Mouse (Mus musculus) urinary bladder, postnatal 36 days (tissue): ENCODE data around the gene AI837181.

ENCODE experiments used
- DNase-seq, 2 experiments: peaks; one replicate each; pipeline ENCODE4 v3.0.0; 2022; ENCODE audit warnings: low spot score in 2 of 2, mixed read lengths in 1 of 2

Gene AI837181

DNA sequence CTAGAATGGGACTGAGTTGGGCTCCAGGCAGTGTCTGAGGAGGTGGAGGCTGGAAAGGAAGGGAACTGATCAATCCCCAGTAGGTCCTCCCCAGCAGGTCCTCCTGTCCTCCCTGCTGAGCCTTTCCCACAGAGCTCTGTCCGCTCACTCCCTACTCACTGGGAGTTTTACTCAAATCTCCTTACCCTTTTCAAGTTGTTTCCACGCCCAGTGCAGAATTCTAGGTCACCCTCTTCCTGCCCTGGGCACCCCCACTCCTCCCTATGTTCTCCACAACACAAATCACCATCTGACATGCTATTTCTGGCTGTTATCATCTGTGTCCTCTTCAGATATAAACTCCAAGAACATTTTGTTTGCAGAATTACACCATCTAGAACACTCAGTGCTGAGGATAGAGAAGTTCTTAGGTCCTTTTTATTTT is 10.4 kb upstream of the AI837181 start:
- peak in 1 of 2 experiments; percentile 54 for DNase-seq

DNA sequence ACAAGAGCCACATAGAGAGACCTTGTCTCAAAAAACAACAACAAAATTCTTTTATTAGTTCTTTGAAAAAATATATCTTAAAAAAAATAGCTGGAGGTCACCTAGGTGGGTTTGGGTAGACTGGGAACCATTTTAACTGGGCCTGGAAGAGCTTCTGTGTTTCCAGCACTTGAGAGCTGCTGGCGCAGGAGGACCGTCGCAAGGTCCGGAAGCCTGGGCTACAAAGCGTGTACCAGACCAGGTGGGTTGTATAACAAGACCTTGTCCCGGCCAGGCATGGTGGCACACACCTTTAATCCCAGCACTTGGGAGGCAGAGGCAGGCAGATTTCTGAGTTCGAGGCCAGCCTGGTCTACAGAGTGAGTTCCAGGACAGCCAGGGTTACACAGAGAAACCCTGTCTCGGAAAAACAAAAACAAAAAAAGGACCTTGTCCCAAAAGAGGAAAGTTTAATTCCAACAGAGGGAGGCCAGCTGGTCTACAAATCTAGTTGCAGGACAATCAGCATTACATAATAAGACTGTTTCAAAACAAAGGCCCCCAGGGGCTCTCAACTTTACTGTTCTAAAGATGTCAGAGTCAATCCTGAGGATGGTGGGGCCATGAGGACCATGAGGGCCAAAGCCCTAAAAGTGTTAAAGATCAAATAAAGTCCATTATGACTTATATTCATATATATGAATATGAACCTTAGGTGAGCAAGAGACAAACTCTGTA is 6.0 kb upstream of the AI837181 start:
- no peak for DNase-seq

DNA sequence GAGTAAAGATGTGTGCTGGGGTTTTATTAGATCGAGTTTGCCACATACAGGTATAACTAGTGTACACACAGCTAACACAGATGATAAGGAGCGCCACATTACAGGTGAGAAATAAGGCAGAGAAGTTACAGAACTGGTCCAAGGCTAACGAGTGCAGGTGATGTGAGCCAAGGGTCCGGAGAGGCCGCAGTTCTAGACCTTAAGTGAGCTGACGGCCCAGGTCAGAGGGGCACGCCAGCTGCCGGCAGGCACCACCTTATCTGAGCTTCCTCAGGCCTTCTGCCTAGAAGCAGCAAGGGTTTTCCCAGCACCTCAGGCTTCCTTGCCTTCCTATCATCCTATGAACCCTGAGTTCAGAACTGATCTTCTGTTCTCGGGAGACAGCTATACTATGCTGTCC is 5.3 kb upstream of the AI837181 start:
- no peak for DNase-seq

DNA sequence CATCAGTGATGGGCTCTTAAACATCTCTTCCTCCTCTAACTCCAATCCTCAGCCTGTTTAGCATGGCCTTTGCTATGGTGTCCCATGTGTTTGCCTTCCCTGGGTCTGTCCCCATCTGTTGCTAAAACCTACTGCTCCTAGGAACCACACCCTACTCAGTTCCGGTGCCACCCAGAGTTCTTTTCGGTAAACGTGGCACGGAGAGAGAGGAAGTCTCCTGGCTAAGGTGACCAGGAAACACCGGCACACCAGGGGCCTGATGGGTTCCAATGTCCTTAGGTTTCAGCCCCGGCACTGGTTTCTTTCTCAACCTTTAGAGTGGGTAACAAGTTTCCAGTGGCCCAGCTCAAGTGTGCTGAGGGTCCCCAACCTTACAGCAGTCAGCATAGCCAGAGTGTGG is 4.4 kb upstream of the AI837181 start:
- DNase-seq = no peak

DNA sequence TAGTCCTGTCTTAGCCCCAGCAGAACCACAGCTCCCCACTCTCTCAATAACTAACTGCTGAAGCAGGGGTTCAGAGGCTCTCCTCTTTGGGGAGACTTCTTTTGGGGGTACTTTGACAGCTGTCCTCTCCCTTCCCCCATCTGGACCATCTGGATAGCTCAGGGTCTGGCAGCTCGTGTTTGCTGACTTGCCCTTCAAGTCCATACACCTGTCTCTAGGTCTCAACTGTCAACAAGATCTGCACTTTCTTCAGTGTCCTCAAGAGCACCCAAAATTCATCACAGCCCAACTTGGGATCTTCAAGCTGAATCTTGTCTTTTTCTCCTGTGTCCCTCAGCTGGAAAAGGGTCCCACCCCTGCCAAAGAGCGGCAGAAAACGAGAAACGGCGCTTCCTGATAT is 3.2 kb upstream of the AI837181 start:
- no peak for DNase-seq

DNA sequence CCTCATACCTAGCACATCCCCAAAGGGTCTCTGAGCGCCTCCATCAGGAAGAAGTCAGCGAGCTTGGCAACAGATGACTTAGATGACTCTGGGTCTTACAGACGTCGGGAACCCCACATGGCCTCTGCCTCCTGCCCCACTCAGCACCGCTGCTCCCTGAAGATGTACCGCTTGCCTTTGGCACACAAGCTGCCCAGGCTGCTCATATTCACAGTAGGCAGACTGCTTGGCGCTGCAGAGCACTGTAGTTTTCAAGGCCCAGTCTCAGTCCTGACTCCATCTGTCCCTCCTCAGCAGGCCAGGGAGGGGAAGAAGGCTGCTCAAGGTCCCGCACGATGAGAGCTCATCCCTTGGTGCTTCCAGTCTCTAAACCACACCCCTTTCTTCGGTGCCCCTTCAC is 2.7 kb upstream of the AI837181 start:
- DNase-seq = no peak

DNA sequence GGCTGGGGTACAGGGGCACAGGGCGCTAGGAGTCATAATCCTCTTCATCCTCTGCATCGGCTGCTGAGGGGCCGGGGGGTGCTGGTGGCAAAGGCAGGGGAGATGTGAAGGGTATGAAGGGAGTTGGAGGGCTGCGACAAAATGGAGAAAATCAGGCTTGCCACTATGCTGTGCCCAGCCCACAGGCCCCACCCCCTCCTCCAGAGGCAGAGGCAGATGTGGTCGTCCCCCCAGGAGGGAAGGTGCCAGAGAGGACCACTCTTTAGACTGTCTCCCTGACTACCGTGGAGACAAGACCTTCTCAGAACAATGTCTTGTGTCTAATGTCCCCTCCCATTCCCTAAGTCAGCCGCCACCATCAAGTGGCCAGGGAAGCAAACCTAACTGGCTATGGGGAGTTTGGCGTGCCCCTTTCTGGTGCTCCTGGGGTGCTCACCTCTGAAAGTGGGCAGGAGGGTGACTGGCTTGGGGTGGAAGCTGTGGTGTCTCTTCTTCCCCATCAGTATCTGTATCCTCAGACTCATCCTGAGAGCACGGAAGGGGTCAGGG is 2.0 kb upstream of the AI837181 start:
- DNase-seq = no peak

DNA sequence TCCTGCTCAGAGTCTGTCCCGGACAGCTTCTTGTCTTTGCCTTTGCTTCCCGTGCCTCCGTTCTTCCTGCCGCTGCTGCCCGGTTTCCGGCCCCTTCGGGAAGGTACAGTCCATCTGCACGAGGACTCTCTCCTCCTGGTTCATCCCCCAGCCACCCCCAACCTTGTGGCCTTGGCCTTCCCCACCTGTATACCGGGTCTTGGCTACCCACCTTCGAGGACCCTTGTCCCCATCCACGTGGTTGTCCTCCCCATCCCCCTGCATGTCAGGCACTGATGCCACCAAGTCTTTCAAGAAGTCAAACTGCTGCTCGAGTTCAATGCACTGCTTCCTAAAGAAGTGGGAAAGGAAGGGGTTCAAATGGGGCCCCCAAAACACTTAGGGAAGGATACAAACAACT is 1.4 kb upstream of the AI837181 start:
- no peak for DNase-seq

DNA sequence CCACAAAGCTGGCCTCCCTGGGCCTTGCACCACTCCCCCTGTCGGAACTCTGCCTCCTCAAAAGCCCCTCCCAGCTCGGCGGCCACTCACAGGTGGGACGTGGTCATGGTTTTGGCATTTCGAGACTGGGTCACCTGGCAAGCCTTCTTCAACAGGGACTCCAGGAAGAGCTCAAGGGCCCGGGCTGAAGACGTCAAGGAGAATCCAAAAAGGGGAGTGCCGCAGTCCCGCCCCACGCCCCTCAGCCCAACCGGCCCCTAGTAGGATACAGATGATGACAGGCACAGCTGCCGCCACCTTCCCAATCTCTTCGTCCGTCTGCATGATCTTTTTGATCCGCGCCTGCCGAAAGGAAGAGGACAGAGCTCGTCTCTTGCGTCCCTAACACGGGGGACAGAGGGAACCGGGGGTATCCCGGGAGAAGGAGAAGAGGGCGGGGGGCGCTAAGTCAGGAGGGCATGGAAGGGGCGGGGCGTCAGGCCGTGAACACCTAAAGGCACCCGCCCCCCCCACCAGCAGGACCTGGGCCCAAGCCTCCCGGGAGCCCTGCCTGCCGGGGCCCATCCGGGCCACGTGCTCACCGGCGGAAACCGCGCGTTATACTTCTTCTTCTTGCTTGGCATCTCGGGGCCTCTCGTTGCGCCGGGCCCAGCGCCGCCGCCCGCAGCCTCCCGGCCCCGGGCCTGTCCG is 707 bp upstream of the AI837181 start:
- peak; percentile 69 to 72 for DNase-seq

DNA sequence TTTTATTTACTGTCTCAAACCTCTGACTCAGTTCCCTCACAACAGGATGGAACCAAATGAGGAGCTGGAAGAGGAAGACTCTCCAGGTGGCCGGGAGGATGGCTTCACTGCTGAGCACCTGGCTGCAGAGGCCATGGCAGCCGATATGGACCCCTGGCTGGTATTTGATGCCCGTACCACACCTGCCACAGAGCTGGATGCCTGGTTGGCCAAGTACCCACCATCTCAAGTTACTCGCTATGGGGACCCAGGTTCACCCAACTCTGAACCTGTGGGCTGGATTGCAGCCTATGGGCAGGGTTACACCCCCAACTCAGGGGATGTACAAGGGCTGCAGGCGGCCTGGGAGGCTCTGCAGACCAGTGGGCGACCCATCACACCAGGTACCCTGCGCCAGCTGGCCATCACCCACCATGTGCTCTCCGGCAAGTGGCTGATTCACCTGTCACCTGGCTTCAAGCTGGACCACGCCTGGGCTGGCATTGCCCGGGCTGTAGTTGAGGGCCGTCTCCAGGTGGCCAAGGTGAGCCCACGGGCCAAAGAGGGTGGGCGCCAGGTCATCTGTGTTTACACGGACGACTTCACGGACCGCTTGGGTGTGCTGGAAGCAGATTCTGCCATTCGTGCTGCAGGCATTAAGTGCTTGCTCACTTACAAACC is 1.1 kb downstream of the AI837181 start:
- no peak for DNase-seq

DNA sequence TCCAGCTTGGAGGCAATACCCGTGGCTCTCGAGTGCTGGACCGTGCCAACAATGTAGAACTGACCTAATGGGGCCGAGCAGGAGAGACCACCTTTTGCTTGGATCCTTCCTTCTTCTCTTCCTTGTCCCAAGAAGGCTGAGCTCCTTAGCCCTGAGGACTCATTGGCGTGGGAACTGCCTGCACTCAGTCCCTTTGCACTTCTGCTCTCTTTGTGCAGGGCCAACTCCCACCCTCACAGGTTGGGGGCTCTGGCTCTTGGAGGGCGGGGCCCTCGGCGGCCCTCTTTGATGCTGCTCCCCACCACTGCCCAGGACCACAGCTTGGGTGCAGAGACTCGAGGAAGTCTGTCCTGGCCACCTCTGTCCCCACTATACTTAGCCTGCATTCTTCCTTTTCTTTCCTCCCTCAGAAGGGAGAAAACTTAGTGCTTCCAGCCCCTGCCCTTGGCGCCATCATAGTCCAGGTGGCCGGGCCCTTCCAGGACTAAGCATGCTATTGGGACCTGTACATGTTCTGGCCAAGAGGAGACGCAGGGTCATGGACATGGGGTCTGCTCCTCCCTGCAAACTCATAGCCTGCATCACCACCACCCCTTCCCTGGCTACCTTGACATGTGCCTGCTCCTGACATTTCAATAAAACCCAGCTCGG is 1.8 kb downstream of the AI837181 start:
- no peak for DNase-seq

DNA sequence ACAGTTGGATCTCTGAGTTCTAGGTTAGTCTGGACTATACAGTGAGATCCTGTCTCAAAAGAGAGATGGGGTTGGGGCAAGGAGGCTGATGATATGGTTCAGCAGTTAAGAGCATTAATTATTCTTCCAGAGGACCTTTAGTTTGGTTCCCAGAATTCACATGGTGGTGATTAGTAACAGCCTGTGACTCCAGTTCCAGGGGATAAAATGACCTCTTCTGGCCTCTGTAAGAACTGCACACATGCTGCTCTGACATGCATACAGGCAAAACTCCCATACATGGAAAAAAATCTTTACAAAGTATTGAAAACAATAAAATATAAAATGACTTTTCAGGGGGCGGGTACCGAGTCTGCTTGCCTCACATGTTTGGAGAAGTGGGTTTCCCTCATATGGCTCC is 3.1 kb downstream of the AI837181 start:
- DNase-seq = no peak

DNA sequence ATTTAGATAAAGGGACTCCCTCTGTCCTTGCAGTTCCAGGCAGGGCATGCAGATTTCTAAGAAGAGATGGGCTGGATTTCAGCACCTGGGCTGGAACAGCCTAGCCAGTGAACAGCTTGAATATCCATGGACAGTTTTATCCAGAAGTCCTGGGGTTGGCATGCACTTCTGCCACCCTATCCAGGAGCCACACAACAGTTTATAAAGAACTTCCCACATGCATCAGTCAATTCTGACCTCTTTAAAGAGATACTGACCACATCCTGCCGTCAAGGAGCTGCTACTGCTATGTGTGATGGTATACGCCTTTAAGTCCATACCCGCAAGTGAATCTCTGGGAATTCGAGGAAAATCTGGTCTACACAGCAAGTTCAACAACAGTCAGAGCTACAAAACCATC is 4.3 kb downstream of the AI837181 start:
- no peak for DNase-seq

DNA sequence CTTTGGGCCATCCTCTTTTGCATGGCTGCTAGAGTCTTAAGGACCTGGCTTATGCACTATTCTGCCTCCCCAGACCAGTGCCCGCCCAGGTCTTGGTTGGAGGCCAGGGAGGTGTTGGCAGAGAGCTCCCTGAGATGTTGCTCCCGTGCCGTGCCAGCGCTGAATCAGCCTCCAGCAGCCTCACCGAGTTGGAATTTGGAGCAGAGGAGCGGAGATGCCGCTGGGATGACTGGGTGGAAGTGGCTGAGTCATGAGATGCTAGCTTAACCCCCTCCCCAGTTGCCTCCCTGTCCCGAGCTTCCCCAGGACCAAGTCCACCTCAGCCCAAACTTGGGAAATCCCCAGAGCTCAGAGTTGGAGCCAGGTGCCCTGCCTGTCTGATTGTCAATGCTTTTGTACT is 4.9 kb downstream of the AI837181 start:
- DNase-seq = peak in 1 of 2 experiments; percentile 80

DNA sequence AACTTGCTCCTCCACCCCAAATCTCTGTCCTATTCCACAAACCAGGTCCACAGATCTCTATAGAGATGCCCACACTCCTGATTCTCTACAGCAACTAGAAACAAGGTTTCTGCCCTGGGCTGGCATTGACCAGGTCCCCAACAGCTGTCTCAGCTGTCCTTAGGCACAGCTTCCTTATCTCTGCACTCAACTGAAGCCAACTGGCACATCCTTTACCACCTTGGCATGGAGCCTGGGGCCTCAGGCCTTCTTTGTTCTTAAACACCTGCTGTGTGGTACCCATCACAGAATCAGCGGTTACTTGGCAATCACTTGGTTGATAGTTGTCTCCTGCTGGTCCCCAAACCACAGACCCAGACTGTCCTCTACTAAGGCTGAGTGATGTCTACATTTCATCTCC is 5.5 kb downstream of the AI837181 start:
- no peak for DNase-seq

DNA sequence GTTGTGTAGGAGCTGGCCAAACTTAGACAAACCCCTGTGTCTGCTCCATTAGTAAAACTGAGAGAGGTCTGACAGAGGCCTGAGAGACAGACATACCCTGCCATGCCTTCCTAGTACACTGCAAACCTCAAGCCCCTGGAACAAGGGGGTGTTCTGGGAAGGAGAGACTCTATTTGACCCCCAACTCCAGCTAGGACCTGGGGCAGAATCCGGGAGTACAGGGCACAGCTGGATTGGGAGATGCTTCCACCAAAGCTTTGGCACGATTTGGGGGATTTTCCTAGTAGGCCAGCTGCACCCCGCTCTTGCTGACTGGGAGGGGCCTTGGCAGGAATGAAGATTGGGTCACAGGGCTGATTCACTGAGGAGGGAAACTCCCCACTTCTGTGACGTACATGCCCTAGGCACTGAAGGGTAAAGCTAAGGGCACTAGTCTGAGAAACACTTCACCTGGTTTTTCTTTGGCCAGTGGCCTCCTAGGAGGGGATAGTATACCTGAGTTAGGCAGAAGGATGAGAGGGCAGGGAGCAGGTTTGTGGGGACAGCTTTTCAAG is 7.0 kb downstream of the AI837181 start:
- no peak for DNase-seq

DNA sequence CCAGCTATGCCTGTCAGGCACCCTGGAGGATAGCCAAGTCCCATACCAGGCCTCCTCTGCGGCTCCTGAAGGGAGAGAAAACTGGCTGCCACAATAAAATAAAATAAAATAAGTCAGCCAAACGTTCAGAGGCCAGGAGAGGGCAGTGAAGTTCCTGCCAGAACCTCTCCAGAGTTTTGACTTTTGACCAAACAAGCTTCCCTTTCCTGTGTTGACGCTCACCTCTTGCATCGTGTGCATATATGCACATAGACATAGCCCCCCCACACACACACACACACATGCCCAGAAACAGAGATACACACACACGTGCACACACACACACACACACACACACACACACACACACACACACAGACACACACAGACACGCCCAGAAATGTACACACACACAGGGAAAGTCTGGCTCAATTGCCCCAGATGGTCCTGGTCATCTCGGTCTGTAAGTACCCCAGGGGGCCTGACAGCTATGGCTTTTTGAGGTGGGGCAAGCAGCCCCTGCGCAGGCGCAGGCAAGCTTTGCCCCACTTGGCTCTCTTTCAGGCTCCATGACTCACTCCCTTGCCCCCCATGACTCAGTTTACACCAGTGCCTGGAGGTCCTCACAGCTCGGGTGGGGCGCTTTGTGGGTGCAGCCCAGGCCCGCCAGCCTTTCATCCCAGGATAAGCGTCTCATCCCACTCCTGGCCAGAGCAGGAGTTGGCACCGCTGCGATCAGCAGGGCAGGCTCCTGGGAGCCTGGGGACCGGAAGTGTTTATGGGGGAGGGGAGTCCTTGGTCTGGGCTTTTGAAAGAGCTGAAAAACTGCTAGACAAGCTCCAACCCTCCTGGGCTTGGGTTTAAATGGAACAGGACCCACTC is 8.3 kb downstream of the AI837181 start:
- DNase-seq = peak; percentile 44 to 66

DNA sequence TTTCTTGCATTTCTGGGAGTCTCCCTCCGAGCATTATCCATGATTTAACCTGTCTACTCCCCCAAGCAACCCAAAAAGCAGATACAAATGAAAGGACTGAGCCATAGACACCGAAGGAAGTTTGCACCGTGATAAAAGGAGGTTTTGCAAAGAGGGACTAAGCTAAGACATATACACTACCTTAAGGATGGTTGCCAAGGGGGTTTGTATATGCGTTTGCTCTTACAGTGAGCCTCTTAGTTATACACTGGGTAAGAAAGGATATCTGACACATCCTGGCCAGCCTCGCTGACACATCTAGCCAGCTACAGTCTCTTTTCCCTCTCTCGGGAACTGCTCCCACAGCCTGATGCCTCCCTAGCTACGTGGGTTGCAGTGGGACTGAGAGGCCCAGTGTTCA is 9.0 kb downstream of the AI837181 start:
- DNase-seq = no peak

DNA sequence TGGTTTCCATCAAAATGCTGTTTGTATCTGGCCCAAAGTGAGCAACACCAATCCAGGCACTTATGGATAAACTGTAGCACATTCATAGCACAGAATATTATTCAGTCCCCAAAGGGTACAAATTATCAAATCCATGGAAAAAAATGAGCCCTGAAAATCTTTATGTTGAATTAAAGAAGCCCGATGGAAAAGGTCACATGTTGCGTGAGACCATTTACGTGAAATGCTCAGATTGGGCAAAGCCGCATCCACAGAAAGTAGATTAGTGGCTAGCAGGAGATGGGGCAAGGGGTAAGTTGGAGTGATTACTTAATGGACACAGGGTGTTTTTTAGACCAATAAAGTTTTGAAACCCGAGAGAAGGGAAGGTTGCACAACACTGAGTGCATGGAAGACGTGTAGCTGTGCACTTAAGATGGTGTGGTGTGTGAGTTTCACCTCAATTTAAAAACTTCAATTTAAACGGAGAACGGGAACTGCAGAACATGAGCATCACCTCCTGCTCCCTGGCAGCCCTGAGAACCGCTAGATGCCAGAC is 19.5 kb downstream of the AI837181 start:
- no peak for DNase-seq

DNA sequence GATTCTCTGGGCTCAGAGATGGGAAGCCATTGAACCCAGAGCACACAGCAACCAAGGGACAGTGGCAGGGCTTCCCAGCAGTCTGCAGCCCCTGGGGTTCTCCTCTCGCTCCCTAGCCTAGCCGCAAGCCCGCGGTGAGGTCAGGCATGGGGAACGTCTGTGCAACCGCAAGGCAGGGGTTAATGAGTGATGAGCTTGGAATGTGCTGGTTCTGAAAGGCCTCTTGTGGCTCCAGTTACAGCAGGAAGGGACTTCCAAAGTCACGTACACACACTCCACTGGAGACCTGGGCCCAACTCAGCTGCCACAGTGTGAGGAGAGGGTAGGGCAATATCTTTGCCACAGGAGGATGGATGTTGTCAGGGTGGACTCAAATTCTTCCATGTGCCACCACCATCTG is 20.0 kb downstream of the AI837181 start:
- DNase-seq = no peak

DNA sequence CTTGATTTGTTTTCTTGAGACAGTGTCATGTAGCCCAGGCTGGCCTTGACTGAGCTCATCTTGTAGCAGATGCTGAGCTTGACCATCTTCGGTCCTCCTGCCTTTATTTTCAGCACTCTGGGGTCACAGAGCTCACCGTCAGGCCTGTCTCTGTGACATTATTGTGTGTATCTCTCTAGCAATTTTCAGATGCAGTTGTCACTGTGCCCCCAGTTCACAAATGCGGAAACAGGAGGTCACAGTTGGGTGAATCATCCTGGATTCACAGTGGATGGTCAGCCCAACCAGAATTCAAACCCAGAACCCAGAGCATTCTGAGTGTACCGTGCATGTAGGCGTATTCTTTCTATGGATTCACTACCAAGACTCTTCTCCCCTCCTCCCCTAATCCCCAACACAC is 20.8 kb downstream of the AI837181 start:
- no peak for DNase-seq
